Mouse (Mus musculus) myocyte (in vitro differentiated cells): Measurements from ENCODE around the gene Cpn2.

ENCODE experiments used
- CEBPB ChIP-seq: IDR thresholded peaks from 2 replicates; pipeline ENCODE4 v1.6.1; 2011; ENCODE audit warnings: mild to moderate bottlenecking, moderate library complexity; ENCODE audit not compliant: poor library complexity, insufficient read depth, severe bottlenecking
- E2F4 ChIP-seq: IDR thresholded peaks from one replicate; pipeline ENCODE4 v1.6.1; 2011; ENCODE audit warnings: mild to moderate bottlenecking, control low read depth, moderate library complexity; ENCODE audit not compliant: insufficient read depth
- MAX ChIP-seq: IDR thresholded peaks from one replicate; pipeline ENCODE4 v1.6.1; 2011; ENCODE audit warnings: low read depth, mild to moderate bottlenecking, control low read depth
- MYOD1 ChIP-seq, 3 experiments: IDR thresholded peaks; one replicate each; pipeline ENCODE4 v1.6.1; 2011; ENCODE audit warnings: control low read depth in 2 of 3, low read depth in 2 of 3, mild to moderate bottlenecking in 2 of 3, moderate library complexity in 1 of 3; ENCODE audit not compliant: insufficient read length in 2 of 3, control insufficient read depth in 1 of 3
- POLR2A ChIP-seq: IDR thresholded peaks from one replicate; pipeline ENCODE4 v1.6.1; 2011; ENCODE audit warnings: low read depth, mild to moderate bottlenecking, control low read depth, moderate library complexity; ENCODE audit not compliant: insufficient read length
- POLR2AphosphoS2 ChIP-seq: IDR thresholded peaks from one replicate; pipeline ENCODE4 v1.6.1; 2011; ENCODE audit warnings: low read depth, control low read depth; ENCODE audit not compliant: insufficient read length
- SRF ChIP-seq: IDR thresholded peaks from one replicate; pipeline ENCODE4 v1.6.1; 2011; ENCODE audit warnings: low read depth; ENCODE audit not compliant: control insufficient read depth, insufficient read length
- TCF12 ChIP-seq: IDR thresholded peaks from one replicate; pipeline ENCODE4 v1.6.1; 2011; ENCODE audit warnings: mild to moderate bottlenecking, control low read depth; ENCODE audit not compliant: poor library complexity, insufficient read depth, severe bottlenecking
- USF1 ChIP-seq: IDR thresholded peaks from one replicate; pipeline ENCODE4 v1.6.1; 2011; ENCODE audit warnings: low read depth, mild to moderate bottlenecking, control low read depth, moderate library complexity

DNA sequence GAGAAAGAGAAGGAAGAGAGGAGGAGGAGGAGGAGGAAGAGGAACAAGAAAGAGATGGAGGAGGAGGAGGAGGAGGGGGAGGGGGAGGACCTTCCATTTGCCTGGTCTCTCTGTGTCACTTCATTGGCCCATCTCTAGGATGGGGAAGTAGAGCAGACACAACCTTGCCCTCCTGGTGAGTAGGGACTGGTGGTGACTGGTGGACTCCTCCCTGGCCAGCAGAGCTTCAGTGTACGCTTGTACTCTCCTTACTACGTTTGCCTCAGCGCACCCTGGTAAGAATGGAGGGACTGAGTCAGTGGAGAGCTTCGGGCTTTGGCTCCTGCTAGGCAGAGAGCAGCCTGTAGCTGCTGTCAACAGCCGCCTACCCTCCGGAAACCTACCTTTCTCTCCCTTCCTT, 35.4 kb upstream of the Cpn2 start:
- TF ChIP-seq USF1, result no peak
- TF ChIP-seq POLR2A, result no peak
- no peak for TF ChIP-seq MYOD1 (IDR thresholded peaks at IDR 0.05; ENCODE audit: control insufficient read depth in 1 of 3, insufficient read length in 2 of 3, low read depth in 2 of 3)
- TF ChIP-seq SRF, result no peak
- TF ChIP-seq POLR2AphosphoS2, result peak; percentile 37
- no peak for TF ChIP-seq CEBPB
- no peak for TF ChIP-seq TCF12
- TF ChIP-seq MAX, result no peak
- no peak for TF ChIP-seq E2F4
